9 mouse cellular contexts compared by ENCODE assay signal in the genomic region with DNA sequence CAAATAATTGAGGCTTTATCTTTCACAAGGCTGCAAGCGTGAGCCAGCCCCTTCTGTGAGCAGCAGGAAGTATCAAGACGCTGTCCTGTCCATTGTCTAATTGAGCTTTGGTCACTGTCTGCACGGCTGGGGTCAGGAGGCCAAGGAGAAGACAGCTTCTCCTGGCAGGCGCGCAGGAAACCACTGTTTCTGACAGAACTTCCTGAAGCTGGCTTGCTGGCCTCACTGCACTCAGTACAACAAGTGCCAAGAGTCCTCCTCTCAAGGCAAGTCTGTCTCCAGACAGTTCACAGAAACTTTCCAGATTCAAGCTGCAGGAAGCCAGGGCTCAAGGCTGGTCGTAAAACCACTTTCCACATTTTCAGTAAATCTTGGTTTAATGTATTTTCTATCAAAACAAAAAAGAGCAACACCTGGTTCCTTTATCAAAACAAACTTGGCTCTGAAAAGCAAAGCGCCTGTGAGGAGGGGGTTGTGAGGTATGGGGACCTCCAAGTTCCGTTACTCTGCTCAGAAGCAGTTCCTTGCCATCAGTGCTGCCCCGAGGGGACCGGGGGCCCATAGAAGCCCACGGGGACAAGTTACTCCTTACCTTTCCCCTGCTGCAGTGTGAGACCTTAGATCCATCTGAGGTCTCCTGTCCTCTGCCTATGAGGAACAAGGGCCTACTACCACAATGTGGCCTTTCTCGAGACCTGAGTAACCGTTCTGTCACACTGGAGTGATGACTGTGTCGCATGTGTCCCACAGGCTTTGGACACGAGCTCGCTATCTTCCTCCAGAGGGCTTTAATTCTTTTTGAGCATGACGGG. TPM values are rescaled to one million over a fixed set of nuclear protein-coding genes. Genes with fewer than 3 reads are reported as not detected.
DNase-seq lines count a peak whose midpoint lies in the region; ATAC-seq and TF ChIP-seq lines count a peak whose summit lies in the region.
"Had no signal": no experiment of that assay in that cellular context is flagged by ENCODE, and none has a peak within 500 bp of the region (broad histone marks: within the 10 kb centered on the region; RNA-seq: fewer than 3 reads in every experiment).

No protein-coding gene starts in this region.

- no peak for ATAC-seq in hindbrain, embryonic 15.5 days (ENCODE audit: low FRiP score, low read depth)
- peak; percentile 39; the same call in 1 of the 2 replicates for ATAC-seq in liver, embryonic 11.5 days (replicated peaks; ENCODE audit: low FRiP score)
- ATAC-seq in midbrain, embryonic 16.5 days = no peak
- ATAC-seq: Patski had no signal

- H3K27ac ChIP-seq in left cerebral cortex, adult 2 months = peak overlapping the region; percentile 37; the same call in 1 of the 2 replicates
- peak overlapping the region; percentile 61 for H3K27ac ChIP-seq in gastrocnemius, adult 2 months
- peak overlapping the region; percentile 15 for H3K27ac ChIP-seq in hindbrain, embryonic 15.5 days (replicated peaks)
- peak overlapping the region; percentile 73 for H3K27ac ChIP-seq in liver, embryonic 11.5 days (ENCODE audit: low read depth, low read length)
- peak overlapping the region; percentile 60 for H3K27ac ChIP-seq in midbrain, embryonic 16.5 days (ENCODE audit: low read length)

- TF ChIP-seq CTCF in left cerebral cortex, adult 2 months (IDR thresholded peaks at IDR 0.05) = no peak
- no peak for TF ChIP-seq CTCF in gastrocnemius, adult 2 months (IDR thresholded peaks at IDR 0.05)

- H3K9ac ChIP-seq in hindbrain, embryonic 15.5 days = no peak overlapping the region
- no peak overlapping the region for H3K9ac ChIP-seq in liver, embryonic 11.5 days (ENCODE audit: low read depth, low read length)
- H3K9ac ChIP-seq in midbrain, embryonic 16.5 days (ENCODE audit: low read depth, low read length) = no peak overlapping the region

- DNase-seq in left cerebral cortex, adult 2 months (ENCODE audit: extremely low spot score in 1 of 2, low spot score in 2 of 2) = peak in 1 of 2 experiments; percentile 30
- DNase-seq in left cerebral cortex, adult 18-20 months (ENCODE audit: low spot score in 2 of 2) = no peak
- peak; percentile 67 for DNase-seq in gastrocnemius, adult 2 months
- DNase-seq in liver, embryonic 11.5 days (ENCODE audit: low spot score) = peak; percentile 35
- no peak for DNase-seq in right cerebral cortex, postnatal 4 days
- DNase-seq in natural killer cell, adult 2 months (ENCODE audit: low spot score in 2 of 2) = no peak

- 56% methylated on average over 17 of the region's 17 CpGs for WGBS in hindbrain, embryonic 15.5 days
- WGBS in liver, embryonic 11.5 days = 38% methylated on average over 17 of the region's 17 CpGs
- 61% methylated on average over 17 of the region's 17 CpGs for WGBS in midbrain, embryonic 16.5 days

- peaks cover 19% of the 10 kb centered on the region for H3K36me3 ChIP-seq in hindbrain, embryonic 15.5 days
- H3K36me3 ChIP-seq in liver, embryonic 11.5 days (ENCODE audit: control insufficient read depth, insufficient read depth, low read length) = peaks cover 7% of the 10 kb centered on the region
- peaks cover 26% of the 10 kb centered on the region for H3K36me3 ChIP-seq in midbrain, embryonic 16.5 days (ENCODE audit: control insufficient read depth, insufficient read depth, low read length)

- no peak overlapping the region for H3K4me3 ChIP-seq in left cerebral cortex, adult 2 months
- H3K4me3 ChIP-seq in gastrocnemius, adult 2 months = no peak overlapping the region
- no peak overlapping the region for H3K4me3 ChIP-seq in hindbrain, embryonic 15.5 days
- no peak overlapping the region for H3K4me3 ChIP-seq in liver, embryonic 11.5 days (ENCODE audit: low read depth, low read length)
- no peak overlapping the region for H3K4me3 ChIP-seq in midbrain, embryonic 16.5 days (ENCODE audit: low read depth, low read length)

- intact Hi-C loops in left cerebral cortex, adult 2 months (cut with DNase I) = no loop called here
- intact Hi-C loops in gastrocnemius, adult 2 months (cut with DNase I) = no loop called here

- no peak overlapping the region for H3K4me2 ChIP-seq in hindbrain, embryonic 15.5 days
- H3K4me2 ChIP-seq in liver, embryonic 11.5 days = no peak overlapping the region
- H3K4me2 ChIP-seq in midbrain, embryonic 16.5 days (ENCODE audit: low read length) = no peak overlapping the region

- H3K27me3 ChIP-seq in hindbrain, embryonic 15.5 days = no peaks in the 10 kb centered on the region
- H3K27me3 ChIP-seq in liver, embryonic 11.5 days (replicated peaks; ENCODE audit: control insufficient read depth, insufficient read depth, low read length) = no peaks in the 10 kb centered on the region
- no peaks in the 10 kb centered on the region for H3K27me3 ChIP-seq in midbrain, embryonic 16.5 days (ENCODE audit: control insufficient read depth, insufficient read depth, low read depth, low read length)
- H3K27me3 ChIP-seq: Patski had no signal

- peaks cover 31% of the 10 kb centered on the region for H3K4me1 ChIP-seq in hindbrain, embryonic 15.5 days (replicated peaks)
- H3K4me1 ChIP-seq in liver, embryonic 11.5 days (replicated peaks; ENCODE audit: control insufficient read depth, insufficient read depth, low read length) = peaks cover 61% of the 10 kb centered on the region
- peaks cover 16% of the 10 kb centered on the region for H3K4me1 ChIP-seq in midbrain, embryonic 16.5 days (ENCODE audit: control insufficient read depth, insufficient read depth, low read length)

- H3K9me3 ChIP-seq in hindbrain, embryonic 15.5 days = no peaks in the 10 kb centered on the region
- H3K9me3 ChIP-seq in liver, embryonic 11.5 days (ENCODE audit: control insufficient read depth, low read length) = peaks cover 3% of the 10 kb centered on the region; the same call in 1 of the 2 replicates
- no peaks in the 10 kb centered on the region for H3K9me3 ChIP-seq in midbrain, embryonic 16.5 days (replicated peaks; ENCODE audit: control insufficient read depth, low read length, poor library complexity, severe bottlenecking)

RNA-seq across cellular contexts. Expression of gene Mvb12b, which starts 17.2 kb away (rescaled TPM):
- 10 to 100 TPM; 74.6 to 78.4 TPM for total RNA-seq in left cerebral cortex, adult 2 months (2021)
- total RNA-seq in left cerebral cortex, adult 18-20 months (2021) = 10 to 100 TPM; 72.1 to 75.2 TPM
- total RNA-seq in gastrocnemius, adult 2 months (2021) = 10 to 100 TPM; 28.4 to 30.4 TPM
- 66.2 and 68.6 TPM in 2 replicates for polyA plus RNA-seq in hindbrain, embryonic 15.5 days (2015; fragmentation: Nextera tagmentation; extraction: Ambion mirVana)
- 17.7 and 18.3 TPM in 2 replicates for polyA plus RNA-seq in liver, embryonic 11.5 days (2014; fragmentation: Nextera tagmentation; extraction: Ambion mirVana)
- polyA plus RNA-seq in midbrain, embryonic 16.5 days (2015; fragmentation: Nextera tagmentation; extraction: Ambion mirVana) = 56.9 and 70.2 TPM in 2 replicates

Comparison
In these comparisons a context has a peak if more than half of its experiments do, and no peak if none do; other contexts are left out.
1. DNase-seq: peak in gastrocnemius, adult 2 months (single experiment) and liver, embryonic 11.5 days (single experiment); none in left cerebral cortex, adult 18-20 months (0 of 2), right cerebral cortex, postnatal 4 days (single experiment) and natural killer cell, adult 2 months (0 of 2).
2. H3K27ac ChIP-seq: peak in every context shown above with its lines; median percentile 73 in liver, embryonic 11.5 days; 61 in gastrocnemius, adult 2 months; 60 in midbrain, embryonic 16.5 days; 37 in left cerebral cortex, adult 2 months; 15 in hindbrain, embryonic 15.5 days.